Mouse (Mus musculus) heart, postnatal 0 days (tissue): ENCODE results near the gene Kcne2. TPM values are rescaled to one million over a fixed set of nuclear protein-coding genes. Genes with fewer than 3 reads are reported as not detected.

Experiments
- ATAC-seq: fragments of 200-750 bp; cut with Nextera tagmentation; 2 replicates; pipeline ENCODE4 v1.8.0; 2017; ENCODE audit warnings: low read depth, moderate number of reproducible peaks, moderate library complexity; ENCODE audit not compliant: insufficient read depth
- DNase-seq: peaks from one replicate; pipeline ENCODE4 v3.0.0-alpha.2; 2016; ENCODE audit warnings: low spot score
- H3K27ac ChIP-seq: fragments of 300-500 bp; sonication (generic); 2 replicates; pipeline ENCODE4 v1.5.1; 2014; ENCODE audit warnings: low read depth, mild to moderate bottlenecking
- H3K27me3 ChIP-seq: fragments of 300-500 bp; sonication (generic); 2 replicates; pipeline ENCODE4 v1.6.1; 2014; ENCODE audit warnings: low read length, mixed read lengths; ENCODE audit not compliant: control insufficient read depth, insufficient read depth
- H3K36me3 ChIP-seq: fragments of 300-500 bp; sonication (generic); replicated peaks from 2 replicates; pipeline ENCODE4 v1.6.1; 2014; ENCODE audit warnings: low read length, mixed read lengths; ENCODE audit not compliant: control insufficient read depth, insufficient read depth
- H3K4me1 ChIP-seq: fragments of 300-500 bp; sonication (generic); 2 replicates; pipeline ENCODE4 v1.6.1; 2014; ENCODE audit warnings: antibody characterized with exemption; ENCODE audit not compliant: control insufficient read depth, insufficient read depth
- H3K4me2 ChIP-seq: fragments of 300-500 bp; sonication (generic); 2 replicates; pipeline ENCODE4 v1.6.1; 2014; ENCODE audit warnings: low read depth, mild to moderate bottlenecking, low read length, moderate library complexity
- H3K4me3 ChIP-seq: fragments of 300-500 bp; sonication (generic); 2 replicates; pipeline ENCODE4 v1.5.1; 2014; ENCODE audit warnings: low read depth, low read length
- H3K9ac ChIP-seq: fragments of 300-500 bp; sonication (generic); replicated peaks from 2 replicates; pipeline ENCODE4 v1.6.1; 2014; ENCODE audit warnings: low read depth, low read length, mixed read lengths
- H3K9me3 ChIP-seq: fragments of 300-500 bp; sonication (generic); replicated peaks from 2 replicates; pipeline ENCODE4 v1.6.1; 2016; ENCODE audit warnings: low read length; ENCODE audit not compliant: control insufficient read depth
- CTCF ChIP-seq: IDR thresholded peaks from 2 replicates; pipeline ENCODE4 v1.5.1; 2016; ENCODE audit warnings: antibody characterized with exemption, control low read depth, low read depth
- EP300 ChIP-seq: IDR thresholded peaks from 2 replicates; pipeline ENCODE4 v1.6.1; 2016; ENCODE audit warnings: antibody characterized with exemption, low read depth
- WGBS: fragments of 180-500 bp; shearing (Covaris S2); extraction: QIAGEN DNeasy Blood & Tissue Kit; methylation state at CpG from one replicate; pipeline ENCODE4 v1.1.7; 2014; 5-methylcytosine and 5-hydroxymethylcytosine counted together
- polyA plus RNA-seq: library from polyadenylated mRNA; unstranded; fragments of >200 nt; fragmentation: Nextera tagmentation; extraction: Ambion mirVana; gene quantifications from 2 replicates; pipeline ENCODE4 v1.2.1, GENCODE M21; 2015
- total RNA-seq: library from RNA; depleted of rRNA; stranded (reverse); fragments of >200 nt; gene quantifications from 2 replicates; pipeline ENCODE4 v1.2.3, GENCODE M21; 2014; ENCODE audit warnings: low replicate concordance

The Kcne2 gene
- total and polyA plus RNA-seq, 2 experiments from 2014 or later = 1.6 to 1.8 TPM

GRCm38 (mm10) chr16:92320361-92320760, 28.2 kb downstream of the Kcne2 start:
- no peaks in the 10 kb centered on the region for H3K27me3 ChIP-seq
- H3K27ac ChIP-seq = no peak overlapping the region
- no peak for DNase-seq
- H3K4me2 ChIP-seq = no peak overlapping the region
- no peak for ATAC-seq
- H3K36me3 ChIP-seq = no peaks in the 10 kb centered on the region
- H3K4me1 ChIP-seq = no peaks in the 10 kb centered on the region
- H3K9ac ChIP-seq = no peak overlapping the region
- no peak for TF ChIP-seq CTCF
- no peak for TF ChIP-seq EP300
- no peaks in the 10 kb centered on the region for H3K9me3 ChIP-seq
- 73% methylated on average over 3 of the region's 3 CpGs for WGBS
- H3K4me3 ChIP-seq = no peak overlapping the region

GRCm38 (mm10) chr16:92321341-92321740, 29.2 kb downstream of the Kcne2 start, which contains the start of gene Fam243:
TSS of gene Fam243 (minus strand) at chr16:92321441.
- no peak for DNase-seq
- TF ChIP-seq EP300 (no peak), CTCF (no peak)
- 87% methylated on average over 8 of the region's 8 CpGs for WGBS
- H3K27me3 ChIP-seq = no peaks in the 10 kb centered on the region
- no peaks in the 10 kb centered on the region for H3K36me3 ChIP-seq
- H3K9ac ChIP-seq = no peak within 1 kb of the TSS
- H3K27ac ChIP-seq = no peak within 1 kb of the TSS
- ATAC-seq = no peak
- no peaks in the 10 kb centered on the region for H3K9me3 ChIP-seq
- no peak within 1 kb of the TSS for H3K4me2 ChIP-seq
- no peaks in the 10 kb centered on the region for H3K4me1 ChIP-seq
- H3K4me3 ChIP-seq = no peak within 1 kb of the TSS

- 60% methylated on average over 7 of the region's 7 CpGs for WGBS
- no peak overlapping the region for H3K4me3 ChIP-seq
- no peaks in the 10 kb centered on the region for H3K36me3 ChIP-seq
- H3K9ac ChIP-seq = no peak overlapping the region
- DNase-seq (no peak), ATAC-seq (no peak)
- no peak overlapping the region for H3K27ac ChIP-seq
- no peaks in the 10 kb centered on the region for H3K4me1 ChIP-seq
- H3K4me2 ChIP-seq = no peak overlapping the region
- no peaks in the 10 kb centered on the region for H3K27me3 ChIP-seq
- no peaks in the 10 kb centered on the region for H3K9me3 ChIP-seq
- no peak for TF ChIP-seq EP300
- TF ChIP-seq CTCF = no peak
Observed at GRCm38 (mm10) chr16:92324309-92325061, 32.3 kb downstream of the Kcne2 start.

- no peaks in the 10 kb centered on the region for H3K27me3 ChIP-seq
- no peaks in the 10 kb centered on the region for H3K4me1 ChIP-seq
- H3K36me3 ChIP-seq = no peaks in the 10 kb centered on the region
- H3K4me2 ChIP-seq = no peak overlapping the region
- no peak for TF ChIP-seq CTCF
- no peaks in the 10 kb centered on the region for H3K9me3 ChIP-seq
- H3K9ac ChIP-seq = no peak overlapping the region
- DNase-seq (no peak), ATAC-seq (no peak)
- no peak overlapping the region for H3K4me3 ChIP-seq
- WGBS = 43% methylated on average over 1 of the region's 1 CpGs
- H3K27ac ChIP-seq = no peak overlapping the region
Observed at GRCm38 (mm10) chr16:92325062-92325406, 32.8 kb downstream of the Kcne2 start.

DNA sequence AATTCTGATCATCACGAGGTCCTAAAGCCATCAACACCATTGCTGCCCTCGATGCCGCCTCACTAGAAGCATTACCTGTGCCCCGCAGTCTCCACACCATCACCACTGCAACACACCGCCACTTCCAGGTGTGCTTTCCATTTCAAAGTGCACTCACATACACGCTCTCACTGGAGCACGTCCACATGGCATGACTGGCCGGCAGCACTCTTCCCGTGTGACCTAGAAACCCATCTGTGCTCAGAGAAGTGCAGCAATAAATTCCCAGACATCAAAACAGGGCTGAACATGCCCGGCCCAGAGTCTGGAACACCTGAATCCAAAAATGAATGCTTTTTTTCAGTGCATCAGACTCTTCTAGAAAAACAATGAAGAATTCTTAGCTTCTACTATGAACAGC, 35.7 kb downstream of the Kcne2 start:
- Histone ChIP-seq H3K4me2 (no peak overlapping the region), H3K27me3 (no peaks in the 10 kb centered on the region), H3K4me3 (no peak overlapping the region), H3K27ac (no peak overlapping the region), H3K4me1 (peaks cover 8% of the 10 kb centered on the region; the same call in 1 of the 2 replicates), H3K9me3 (no peaks in the 10 kb centered on the region), H3K9ac (no peak overlapping the region), H3K36me3 (no peaks in the 10 kb centered on the region)
- DNase-seq (no peak), ATAC-seq (no peak)
- 84% methylated on average over 10 of the region's 10 CpGs for WGBS
- TF ChIP-seq CTCF = no peak
- no peak for TF ChIP-seq EP300

- Histone ChIP-seq H3K9me3 (no peaks in the 10 kb centered on the region), H3K27ac (peak overlapping the region; percentile 12; the same call in 1 of the 2 replicates), H3K4me2 (no peak overlapping the region), H3K4me3 (no peak overlapping the region), H3K36me3 (no peaks in the 10 kb centered on the region), H3K4me1 (peaks cover 8% of the 10 kb centered on the region; the same call in 1 of the 2 replicates), H3K27me3 (no peaks in the 10 kb centered on the region), H3K9ac (no peak overlapping the region)
- peak; percentile 21; the same call in 1 of the 2 replicates for ATAC-seq
- TF ChIP-seq CTCF = no peak
- no peak for TF ChIP-seq EP300
- 49% methylated on average over 5 of the region's 5 CpGs for WGBS
- DNase-seq = no peak
Observed at GRCm38 (mm10) chr16:92330966-92331365, 38.8 kb downstream of the Kcne2 start.
